Mouse (Mus musculus) brain, embryonic 14.5 days (tissue): ENCODE data around the gene Hcar1.

Source experiments
- CTCF ChIP-seq: fragments of 200-500 bp; IDR thresholded peaks from 2 replicates; pipeline ENCODE4 v1.5.1; 2012; ENCODE audit warnings: inconsistent platforms, mild to moderate bottlenecking, moderate library complexity, borderline replicate concordance; ENCODE audit not compliant: insufficient read depth, insufficient read length; ENCODE audit errors: extremely low read depth
- POLR2A ChIP-seq: fragments of 200-500 bp; IDR thresholded peaks from 2 replicates; pipeline ENCODE4 v1.6.1; 2012; ENCODE audit warnings: mild to moderate bottlenecking, inconsistent platforms, borderline replicate concordance; ENCODE audit not compliant: poor library complexity, insufficient read depth, insufficient read length, severe bottlenecking; ENCODE audit errors: extremely low read depth

DNA sequence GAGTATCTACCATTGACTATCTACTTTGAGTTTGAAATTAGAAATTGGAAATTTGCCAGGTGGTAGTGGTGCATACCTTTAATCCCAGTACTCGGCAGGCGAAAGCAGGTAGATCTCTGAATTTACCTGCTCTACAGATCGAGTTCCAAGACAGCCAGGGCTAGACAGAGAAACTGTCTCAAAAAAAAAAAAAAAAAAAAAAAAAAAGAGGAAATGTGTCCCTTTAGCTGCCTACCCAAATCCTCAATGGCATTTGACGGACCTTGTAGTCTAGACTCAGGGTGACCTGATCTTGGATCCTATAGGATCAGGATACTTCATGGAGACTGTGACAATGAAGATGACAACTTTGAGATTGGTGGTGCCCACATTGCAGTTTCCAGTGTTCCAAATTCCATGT, 13.4 kb downstream of the Hcar1 start:
- TF ChIP-seq POLR2A (no peak), CTCF (no peak)
